Mouse (Mus musculus) embryonic fibroblast, embryonic 13.5 days (primary cell): ENCODE measurements around the gene Tfap2b.

Experiments
- CTCF ChIP-seq: IDR thresholded peaks from 2 replicates; pipeline ENCODE4 v1.5.1; 2011; ENCODE audit warnings: mild to moderate bottlenecking, control low read depth, low read length, moderate library complexity, borderline replicate concordance; ENCODE audit not compliant: insufficient read depth
- POLR2A ChIP-seq: IDR thresholded peaks from 2 replicates; pipeline ENCODE4 v1.6.1; 2011; ENCODE audit warnings: low read depth, mild to moderate bottlenecking, control low read depth, low read length, moderate library complexity

DNA sequence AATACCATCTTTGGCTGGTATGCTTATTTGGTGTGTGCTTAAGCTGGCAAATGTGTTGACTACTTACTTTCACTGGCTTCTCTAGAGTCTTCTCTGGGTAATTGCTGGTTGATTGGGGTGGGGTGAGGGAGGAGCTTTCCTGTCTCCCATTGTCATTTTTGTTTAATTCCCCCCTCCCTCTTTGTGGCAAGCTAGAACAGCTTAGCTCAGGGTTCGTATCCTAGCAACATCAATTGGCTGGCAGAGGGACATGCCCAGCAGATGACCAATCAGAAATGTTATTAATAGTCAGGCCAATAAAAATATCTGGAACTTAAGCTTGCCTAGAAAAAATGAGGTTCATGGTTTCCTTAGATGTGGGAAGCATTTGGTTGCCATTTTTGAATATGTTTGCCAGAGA lies 11.8 kb downstream of the Tfap2b start:
- TF ChIP-seq CTCF (no peak), POLR2A (no peak)
